Mouse (Mus musculus) lung, postnatal 0 days (tissue): ENCODE results near the gene 1700030J22Rik. TPM values are rescaled to one million over a fixed set of nuclear protein-coding genes. Genes with fewer than 3 reads are reported as not detected.

ENCODE experiments used
- ATAC-seq: fragments of 200-750 bp; cut with Nextera tagmentation; 2 replicates; pipeline ENCODE4 v1.8.0; 2017; ENCODE audit warnings: moderate library complexity
- DNase-seq: peaks from one replicate; pipeline ENCODE4 v3.0.0-alpha.2; 2016; ENCODE audit warnings: low spot score
- H3K27ac ChIP-seq: fragments of 300-500 bp; sonication (generic); 2 replicates; pipeline ENCODE4 v1.5.1; 2014; ENCODE audit warnings: antibody characterized with exemption, mild to moderate bottlenecking, low read length, mixed read lengths
- H3K27me3 ChIP-seq: fragments of 300-500 bp; sonication (generic); replicated peaks from 2 replicates; pipeline ENCODE4 v1.6.1; 2014; ENCODE audit warnings: low read length, mixed read lengths; ENCODE audit not compliant: insufficient read depth
- H3K36me3 ChIP-seq: fragments of 300-500 bp; sonication (generic); 2 replicates; pipeline ENCODE4 v1.6.1; 2014; ENCODE audit warnings: low read length, mixed read lengths; ENCODE audit not compliant: insufficient read depth
- H3K4me1 ChIP-seq: fragments of 300-500 bp; sonication (generic); 2 replicates; pipeline ENCODE4 v1.6.1; 2014; ENCODE audit warnings: antibody characterized with exemption, low read depth, low read length, mixed read lengths; ENCODE audit not compliant: insufficient read depth
- H3K4me2 ChIP-seq: fragments of 300-500 bp; sonication (generic); replicated peaks from 2 replicates; pipeline ENCODE4 v1.6.1; 2014; ENCODE audit warnings: low read depth, mild to moderate bottlenecking, low read length, moderate library complexity, mixed read lengths
- H3K4me3 ChIP-seq: fragments of 300-500 bp; sonication (generic); 2 replicates; pipeline ENCODE4 v1.5.1; 2014; ENCODE audit warnings: low read depth, low read length
- H3K9ac ChIP-seq: fragments of 300-500 bp; sonication (generic); replicated peaks from 2 replicates; pipeline ENCODE4 v1.6.1; 2014; ENCODE audit warnings: low read depth, mild to moderate bottlenecking
- H3K9me3 ChIP-seq: fragments of 300-500 bp; sonication (generic); 2 replicates; pipeline ENCODE4 v1.6.1; 2016; ENCODE audit warnings: low read length, mixed read lengths
- CTCF ChIP-seq: IDR thresholded peaks from 2 replicates; pipeline ENCODE4 v1.5.1; 2016; ENCODE audit warnings: antibody characterized with exemption, mild to moderate bottlenecking
- EP300 ChIP-seq: IDR thresholded peaks from 2 replicates; pipeline ENCODE4 v1.6.1; 2016; ENCODE audit warnings: antibody characterized with exemption, mild to moderate bottlenecking, control low read depth
- WGBS: fragments of 180-500 bp; shearing (Covaris S2); extraction: QIAGEN DNeasy Blood & Tissue Kit; methylation state at CpG from one replicate; pipeline ENCODE4 v1.1.7; 2014; 5-methylcytosine and 5-hydroxymethylcytosine counted together
- polyA plus RNA-seq: library from polyadenylated mRNA; unstranded; fragments of >200 nt; fragmentation: Nextera tagmentation; extraction: Ambion mirVana; gene quantifications from 2 replicates; pipeline ENCODE4 v1.2.1, GENCODE M21; 2015

The 1700030J22Rik gene
- polyA plus RNA-seq, 1 experiment from 2014 or later: 2.6 TPM

GRCm38 (mm10) chr8:116989842-116990241 lies 11.1 kb upstream of the 1700030J22Rik start:
- Histone ChIP-seq H3K4me1 (0 out of 2 replicates have a peak, but pooled peaks cover 3% of the 10 kb centered on the region), H3K36me3 (no peaks in the 10 kb centered on the region), H3K4me2 (no peak overlapping the region), H3K9ac (no peak overlapping the region), H3K9me3 (no peaks in the 10 kb centered on the region), H3K27ac (no peak overlapping the region), H3K27me3 (no peaks in the 10 kb centered on the region), H3K4me3 (no peak overlapping the region)
- TF ChIP-seq CTCF (peak; percentile 30), EP300 (no peak)
- 94% methylated on average over 3 of the region's 3 CpGs for WGBS
- no peak for DNase-seq
- ATAC-seq: no peak

GRCm38 (mm10) chr8:116980117-116980516 lies 1.4 kb upstream of the 1700030J22Rik start:
- Histone ChIP-seq H3K36me3 (no peaks in the 10 kb centered on the region), H3K27me3 (no peaks in the 10 kb centered on the region), H3K4me3 (no peak overlapping the region), H3K4me2 (no peak overlapping the region), H3K9ac (no peak overlapping the region), H3K9me3 (no peaks in the 10 kb centered on the region), H3K4me1 (no peaks in the 10 kb centered on the region), H3K27ac (no peak overlapping the region)
- ATAC-seq: no peak
- TF ChIP-seq CTCF: peak; percentile 82
- no peak for TF ChIP-seq EP300
- 19% methylated on average over 4 of the region's 4 CpGs for WGBS
- DNase-seq: peak; percentile 88

GRCm38 (mm10) chr8:116978052-116978451 lies 707 bp downstream of the 1700030J22Rik start:
- WGBS: 29% methylated on average over 8 of the region's 8 CpGs
- no peak for TF ChIP-seq EP300
- TF ChIP-seq CTCF: no peak
- Histone ChIP-seq H3K9ac (no peak overlapping the region), H3K36me3 (no peaks in the 10 kb centered on the region), H3K4me3 (peak overlapping the region; percentile 69), H3K27ac (no peak overlapping the region), H3K4me2 (peak overlapping the region; percentile 59), H3K27me3 (no peaks in the 10 kb centered on the region), H3K9me3 (no peaks in the 10 kb centered on the region), H3K4me1 (no peaks in the 10 kb centered on the region)
- DNase-seq (peak; percentile 14), ATAC-seq (no peak)

- H3K9me3 ChIP-seq: no peaks in the 10 kb centered on the region
- WGBS: 52% methylated on average over 5 of the region's 5 CpGs
- no peaks in the 10 kb centered on the region for H3K27me3 ChIP-seq
- DNase-seq (peak; percentile 26), ATAC-seq (no peak)
- H3K4me3 ChIP-seq: no peak overlapping the region
- H3K4me1 ChIP-seq: no peaks in the 10 kb centered on the region
- no peak for TF ChIP-seq CTCF
- TF ChIP-seq EP300: no peak
- no peak overlapping the region for H3K4me2 ChIP-seq
- no peak overlapping the region for H3K9ac ChIP-seq
- H3K36me3 ChIP-seq: no peaks in the 10 kb centered on the region
- no peak overlapping the region for H3K27ac ChIP-seq
These were observed 3.2 kb downstream of the 1700030J22Rik start for GRCm38 (mm10) chr8:116975606-116976005.

- ATAC-seq (no peak), DNase-seq (no peak)
- Histone ChIP-seq H3K4me2 (no peak overlapping the region), H3K9me3 (no peaks in the 10 kb centered on the region), H3K9ac (no peak overlapping the region), H3K36me3 (no peaks in the 10 kb centered on the region), H3K27me3 (no peaks in the 10 kb centered on the region), H3K4me3 (no peak overlapping the region), H3K27ac (no peak overlapping the region), H3K4me1 (no peaks in the 10 kb centered on the region)
- WGBS: 41% methylated on average over 5 of the region's 5 CpGs
- TF ChIP-seq CTCF: no peak
- no peak for TF ChIP-seq EP300
These were observed 3.7 kb downstream of the 1700030J22Rik start for GRCm38 (mm10) chr8:116975066-116975465.

GRCm38 (mm10) chr8:116969531-116969930 lies 9.2 kb downstream of the 1700030J22Rik start:
- H3K9ac ChIP-seq: no peak overlapping the region
- H3K27ac ChIP-seq: no peak overlapping the region
- H3K27me3 ChIP-seq: no peaks in the 10 kb centered on the region
- H3K36me3 ChIP-seq: no peaks in the 10 kb centered on the region
- H3K4me3 ChIP-seq: no peak overlapping the region
- no peak for DNase-seq
- no peak for ATAC-seq
- H3K4me2 ChIP-seq: no peak overlapping the region
- WGBS: 83% methylated on average over 6 of the region's 6 CpGs
- TF ChIP-seq CTCF: no peak
- no peak for TF ChIP-seq EP300
- H3K4me1 ChIP-seq: no peaks in the 10 kb centered on the region
- H3K9me3 ChIP-seq: no peaks in the 10 kb centered on the region

- Histone ChIP-seq H3K27ac (no peak overlapping the region), H3K4me2 (no peak overlapping the region), H3K4me1 (no peaks in the 10 kb centered on the region), H3K27me3 (no peaks in the 10 kb centered on the region), H3K9ac (no peak overlapping the region), H3K9me3 (no peaks in the 10 kb centered on the region), H3K36me3 (peaks cover 36% of the 10 kb centered on the region), H3K4me3 (no peak overlapping the region)
- WGBS: 92% methylated on average over 9 of the region's 9 CpGs
- TF ChIP-seq CTCF (no peak), EP300 (no peak)
- DNase-seq (no peak), ATAC-seq (no peak)
These were observed 24.3 kb downstream of the 1700030J22Rik start for GRCm38 (mm10) chr8:116954415-116954814.
